Mouse (Mus musculus) heart, adult 2 months (tissue): ENCODE results near the gene Zfp64.

ENCODE experiments used
- CTCF ChIP-seq: fragments of 200-600 bp; IDR thresholded peaks from 2 replicates; pipeline ENCODE4 v1.8.1; 2022; ENCODE audit warnings: antibody characterized with exemption, mild to moderate bottlenecking, moderate library complexity
- EP300 ChIP-seq: fragments of 200-500 bp; IDR thresholded peaks from 2 replicates; pipeline ENCODE4 v1.6.1; 2011; ENCODE audit warnings: low read depth, low read length, control low read depth; ENCODE audit not compliant: insufficient read depth
- POLR2A ChIP-seq: fragments of 200-500 bp; IDR thresholded peaks from 2 replicates; pipeline ENCODE4 v1.6.1; 2011; ENCODE audit warnings: mild to moderate bottlenecking, low read depth, low read length, control low read depth; ENCODE audit not compliant: insufficient read depth

- TF ChIP-seq CTCF (no peak), POLR2A (no peak), EP300 (no peak)
Measured at GRCm38 (mm10) chr2:168848553-168848952, 106.8 kb downstream of the Zfp64 start.
